Mouse (Mus musculus) cortical plate, adult 2 months (tissue): Measurements from ENCODE around the gene Atg13.

Experiments used
- CTCF ChIP-seq: fragments of 200-500 bp; IDR thresholded peaks from 2 replicates; pipeline ENCODE4 v1.5.1; 2011; ENCODE audit warnings: mild to moderate bottlenecking, control low read depth, low read length; ENCODE audit not compliant: insufficient read depth; ENCODE audit errors: extremely low read depth
- POLR2A ChIP-seq: fragments of 200-500 bp; IDR thresholded peaks from 2 replicates; pipeline ENCODE4 v1.6.1; 2011; ENCODE audit warnings: mild to moderate bottlenecking, low read length, control low read depth; ENCODE audit not compliant: insufficient read depth; ENCODE audit errors: extremely low read depth

- no peak for TF ChIP-seq CTCF
- TF ChIP-seq POLR2A, result no peak
Measured at GRCm38 (mm10) chr2:91727011-91727410, 16.6 kb upstream of the Atg13 start.
